ENCODE assay signal across 7 mouse cellular contexts in genomic region chr9:121360327-121360954, GRCm38 (mm10).
DNase-seq lines count a peak whose midpoint lies in the region; ATAC-seq and TF ChIP-seq lines count a peak whose summit lies in the region.

No protein-coding gene starts in this region.

- H3K4me2 ChIP-seq in embryonic facial prominence, embryonic 15.5 days (replicated peaks): peak overlapping the region; percentile 27; the same call in 1 of the 2 replicates
- peak overlapping the region; percentile 35; the same call in 1 of the 2 replicates for H3K4me2 ChIP-seq in hindbrain, postnatal 0 days (ENCODE audit: low read depth, low read length)
- H3K4me2 ChIP-seq in liver, postnatal 0 days (ENCODE audit: low read depth, low read length): peak overlapping the region; percentile 66

- no peak overlapping the region for H3K4me3 ChIP-seq in embryonic facial prominence, embryonic 15.5 days (replicated peaks)
- no peak overlapping the region for H3K4me3 ChIP-seq in hindbrain, postnatal 0 days (ENCODE audit: low read length)
- H3K4me3 ChIP-seq in liver, postnatal 0 days (ENCODE audit: low read depth, low read length): 0 out of 2 replicates have a peak overlapping the region, but pooled peaks have one; percentile 11

- H3K9me3 ChIP-seq in embryonic facial prominence, embryonic 15.5 days (replicated peaks): no peaks in the 10 kb centered on the region
- H3K9me3 ChIP-seq in hindbrain, postnatal 0 days (ENCODE audit: low read length): no peaks in the 10 kb centered on the region
- no peaks in the 10 kb centered on the region for H3K9me3 ChIP-seq in liver, postnatal 0 days (ENCODE audit: low read length)

- no peaks in the 10 kb centered on the region for H3K27me3 ChIP-seq in embryonic facial prominence, embryonic 15.5 days
- no peaks in the 10 kb centered on the region for H3K27me3 ChIP-seq in hindbrain, postnatal 0 days (ENCODE audit: insufficient read depth, low read length)
- H3K27me3 ChIP-seq in liver, postnatal 0 days (ENCODE audit: insufficient read depth, low read length): no peaks in the 10 kb centered on the region

- ATAC-seq in embryonic facial prominence, embryonic 15.5 days (ENCODE audit: insufficient number of reproducible peaks, low FRiP score, low TSS enrichment, low read depth): peak; percentile 51
- peak; percentile 90 for ATAC-seq in hindbrain, postnatal 0 days
- ATAC-seq in liver, postnatal 0 days: peak; percentile 69

- no peak for TF ChIP-seq EP300 in liver, postnatal 0 days (IDR thresholded peaks at IDR 0.05; ENCODE audit: low read depth)

- 25% methylated on average over 11 of the region's 12 CpGs for WGBS in embryonic facial prominence, embryonic 15.5 days
- 7% methylated on average over 11 of the region's 12 CpGs for WGBS in hindbrain, postnatal 0 days
- WGBS in liver, postnatal 0 days (ENCODE audit: insufficient replicate concordance): 18% methylated on average over 11 of the region's 12 CpGs

- peaks cover 18% of the 10 kb centered on the region for H3K36me3 ChIP-seq in embryonic facial prominence, embryonic 15.5 days
- H3K36me3 ChIP-seq in hindbrain, postnatal 0 days (ENCODE audit: insufficient read depth, low read length): no peaks in the 10 kb centered on the region
- H3K36me3 ChIP-seq in liver, postnatal 0 days (replicated peaks; ENCODE audit: insufficient read depth, low read length): peaks cover 4% of the 10 kb centered on the region; the same call in 1 of the 2 replicates

- no peak overlapping the region for H3K9ac ChIP-seq in embryonic facial prominence, embryonic 15.5 days
- H3K9ac ChIP-seq in hindbrain, postnatal 0 days (replicated peaks; ENCODE audit: low read length): peak overlapping the region; percentile 51; the same call in 1 of the 2 replicates
- peak overlapping the region; percentile 37 for H3K9ac ChIP-seq in liver, postnatal 0 days (replicated peaks)

- no peak for TF ChIP-seq CTCF in hindbrain, postnatal 0 days (IDR thresholded peaks at IDR 0.05; ENCODE audit: low read depth)
- no peak for TF ChIP-seq CTCF in liver, postnatal 0 days (IDR thresholded peaks at IDR 0.05; ENCODE audit: low read depth)

- peaks cover 53% of the 10 kb centered on the region for H3K4me1 ChIP-seq in embryonic facial prominence, embryonic 15.5 days
- peaks cover 32% of the 10 kb centered on the region for H3K4me1 ChIP-seq in hindbrain, postnatal 0 days (ENCODE audit: insufficient read depth, low read length)
- peaks cover 23% of the 10 kb centered on the region for H3K4me1 ChIP-seq in liver, postnatal 0 days (ENCODE audit: insufficient read depth)

- peak overlapping the region; percentile 81 for H3K27ac ChIP-seq in embryonic facial prominence, embryonic 15.5 days (replicated peaks)
- peak overlapping the region; percentile 92 for H3K27ac ChIP-seq in hindbrain, postnatal 0 days
- peak overlapping the region; percentile 91 for H3K27ac ChIP-seq in liver, postnatal 0 days (ENCODE audit: low read depth)

- DNase-seq in CD8-positive naive resting alpha-beta T cell, adult 2 months (ENCODE audit: low read depth in 2 of 2, low spot score in 2 of 2): peak; percentile 8 to 11
- DNase-seq in T-cell, adult 2 months (ENCODE audit: low spot score): peak; percentile 18
- peak; percentile 83 for DNase-seq in hindbrain, postnatal 0 days (ENCODE audit: low spot score)
- DNase-seq in liver, postnatal 0 days: peak; percentile 43
- DNase-seq in spleen, postnatal 10 days (ENCODE audit: low spot score in 2 of 2): peak; percentile 41 to 55
- no peak for DNase-seq in urinary bladder, postnatal 14 days (ENCODE audit: low spot score)
